Mouse (Mus musculus): Measurements from ENCODE around the gene Itpripl2. TPM values are rescaled to one million over a fixed set of nuclear protein-coding genes. Genes with fewer than 3 reads are reported as not detected.

Gene Itpripl2
- polyA plus RNA-seq, 1 experiment from 2014 or later: 0.96 TPM

DNA sequence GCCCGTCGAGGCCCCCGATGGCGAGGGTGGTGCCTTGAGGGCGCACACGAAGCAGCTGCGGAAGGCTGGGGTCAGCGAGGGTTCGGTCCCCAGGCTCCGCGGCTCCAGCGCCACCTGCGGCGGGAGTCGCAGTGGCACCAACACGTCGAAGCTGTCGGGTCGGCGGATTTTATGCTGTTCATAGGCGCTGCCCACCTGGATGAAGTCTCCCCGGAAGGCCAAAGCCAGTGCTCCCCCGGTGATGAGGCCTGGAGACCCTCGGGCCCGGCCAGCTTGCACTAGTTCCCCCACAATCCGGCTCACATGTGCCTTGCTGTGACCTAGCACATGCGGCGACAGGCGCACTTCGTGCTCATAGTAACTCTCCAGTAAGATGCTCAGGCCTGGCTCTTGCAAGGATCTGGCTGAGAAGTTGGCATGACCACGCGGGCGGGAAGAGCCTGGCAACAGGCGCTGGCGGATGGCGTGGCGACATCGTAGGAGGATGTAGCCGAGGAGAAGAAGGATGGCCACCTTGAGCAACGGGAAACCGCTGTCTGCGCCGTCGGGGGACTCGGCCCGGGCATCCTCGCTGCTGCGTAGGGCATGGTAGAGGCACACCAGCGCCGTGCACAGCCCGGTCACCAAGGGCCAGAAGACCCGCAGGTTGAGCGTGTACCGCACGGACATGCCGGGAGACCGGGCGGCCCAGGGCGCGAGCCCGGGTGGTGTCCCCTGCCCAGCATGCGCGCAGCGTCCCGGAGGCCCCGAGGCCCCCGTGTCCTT, 927 bp downstream of the Itpripl2 start:
- peak overlapping the region; percentile 58 for H3K4me2 ChIP-seq (ENCODE audit: low read depth, low read length)
- ATAC-seq (ENCODE audit: low read depth): peak; percentile 17
- no peaks in the 10 kb centered on the region for H3K36me3 ChIP-seq (ENCODE audit: control insufficient read depth, insufficient read depth)
- WGBS (ENCODE audit: insufficient replicate concordance): 11% methylated on average over 66 of the region's 67 CpGs
- peaks cover 14% of the 10 kb centered on the region for H3K27me3 ChIP-seq (ENCODE audit: control insufficient read depth, insufficient read depth, low read depth, low read length)
- H3K9me3 ChIP-seq (replicated peaks; ENCODE audit: control insufficient read depth, low read length): no peaks in the 10 kb centered on the region
- peak overlapping the region; percentile 68 for H3K4me3 ChIP-seq (ENCODE audit: low read depth, low read length)
- peak overlapping the region; percentile 74 for H3K9ac ChIP-seq (ENCODE audit: low read depth, low read length)
- peaks cover 4% of the 10 kb centered on the region for H3K4me1 ChIP-seq (ENCODE audit: control insufficient read depth, low read depth, low read length)
- H3K27ac ChIP-seq (ENCODE audit: low read length): peak overlapping the region; percentile 81

- no peak overlapping the region for H3K27ac ChIP-seq (ENCODE audit: low read length)
- WGBS (ENCODE audit: insufficient replicate concordance): 68% methylated on average over 57 of the region's 57 CpGs
- no peak for ATAC-seq (ENCODE audit: low read depth)
- H3K36me3 ChIP-seq (ENCODE audit: control insufficient read depth, insufficient read depth): no peaks in the 10 kb centered on the region
- no peaks in the 10 kb centered on the region for H3K9me3 ChIP-seq (replicated peaks; ENCODE audit: control insufficient read depth, low read length)
- no peak overlapping the region for H3K9ac ChIP-seq (ENCODE audit: low read depth, low read length)
- H3K27me3 ChIP-seq (ENCODE audit: control insufficient read depth, insufficient read depth, low read depth, low read length): peaks cover 14% of the 10 kb centered on the region
- H3K4me2 ChIP-seq (ENCODE audit: low read depth, low read length): peak overlapping the region; percentile 58
- peaks cover 4% of the 10 kb centered on the region for H3K4me1 ChIP-seq (ENCODE audit: control insufficient read depth, low read depth, low read length)
- H3K4me3 ChIP-seq (ENCODE audit: low read depth, low read length): peak overlapping the region; percentile 68; the same call in 1 of the 2 replicates
Measured at GRCm38 (mm10) chr7:118489706-118490665, 1.8 kb downstream of the Itpripl2 start.

GRCm38 (mm10) chr7:118488060-118488664, 3.6 kb downstream of the Itpripl2 start:
- Histone ChIP-seq H3K9ac (ENCODE audit: low read depth, low read length) (no peak overlapping the region), H3K4me1 (ENCODE audit: control insufficient read depth, low read depth, low read length) (peaks cover 4% of the 10 kb centered on the region), H3K27ac (ENCODE audit: low read length) (no peak overlapping the region), H3K27me3 (ENCODE audit: control insufficient read depth, insufficient read depth, low read depth, low read length) (peaks cover 14% of the 10 kb centered on the region), H3K4me2 (ENCODE audit: low read depth, low read length) (no peak overlapping the region), H3K9me3 (replicated peaks; ENCODE audit: control insufficient read depth, low read length) (no peaks in the 10 kb centered on the region), H3K4me3 (ENCODE audit: low read depth, low read length) (no peak overlapping the region; the same call in 1 of the 2 replicates), H3K36me3 (ENCODE audit: control insufficient read depth, insufficient read depth) (no peaks in the 10 kb centered on the region)
- WGBS (ENCODE audit: insufficient replicate concordance): 42% methylated on average over 8 of the region's 8 CpGs
- ATAC-seq (ENCODE audit: low read depth): no peak

GRCm38 (mm10) chr7:118486917-118487316, 4.9 kb downstream of the Itpripl2 start:
- Histone ChIP-seq H3K27me3 (ENCODE audit: control insufficient read depth, insufficient read depth, low read depth, low read length) (peaks cover 14% of the 10 kb centered on the region), H3K4me3 (ENCODE audit: low read depth, low read length) (no peak overlapping the region), H3K36me3 (ENCODE audit: control insufficient read depth, insufficient read depth) (no peaks in the 10 kb centered on the region), H3K4me2 (ENCODE audit: low read depth, low read length) (no peak overlapping the region), H3K27ac (ENCODE audit: low read length) (no peak overlapping the region), H3K9ac (ENCODE audit: low read depth, low read length) (no peak overlapping the region), H3K9me3 (replicated peaks; ENCODE audit: control insufficient read depth, low read length) (no peaks in the 10 kb centered on the region), H3K4me1 (ENCODE audit: control insufficient read depth, low read depth, low read length) (peaks cover 4% of the 10 kb centered on the region)
- WGBS (ENCODE audit: insufficient replicate concordance): 49% methylated on average over 5 of the region's 5 CpGs
- ATAC-seq (ENCODE audit: low read depth): no peak

GRCm38 (mm10) chr7:118483996-118484395, 7.8 kb downstream of the Itpripl2 start:
- Histone ChIP-seq H3K4me2 (ENCODE audit: low read depth, low read length) (no peak overlapping the region), H3K4me1 (ENCODE audit: control insufficient read depth, low read depth, low read length) (no peaks in the 10 kb centered on the region; the same call in none of the 2 replicates), H3K36me3 (ENCODE audit: control insufficient read depth, insufficient read depth) (no peaks in the 10 kb centered on the region), H3K9me3 (replicated peaks; ENCODE audit: control insufficient read depth, low read length) (no peaks in the 10 kb centered on the region), H3K4me3 (ENCODE audit: low read depth, low read length) (no peak overlapping the region), H3K9ac (ENCODE audit: low read depth, low read length) (no peak overlapping the region), H3K27ac (ENCODE audit: low read length) (no peak overlapping the region), H3K27me3 (ENCODE audit: control insufficient read depth, insufficient read depth, low read depth, low read length) (no peaks in the 10 kb centered on the region)
- WGBS (ENCODE audit: insufficient replicate concordance): 29% methylated on average over 1 of the region's 1 CpGs
- ATAC-seq (ENCODE audit: low read depth): no peak

GRCm38 (mm10) chr7:118482001-118482400, 9.8 kb downstream of the Itpripl2 start:
- H3K9ac ChIP-seq (ENCODE audit: low read depth, low read length): no peak overlapping the region

GRCm38 (mm10) chr7:118481047-118481810, 10.5 kb downstream of the Itpripl2 start:
- no peaks in the 10 kb centered on the region for H3K9me3 ChIP-seq (replicated peaks; ENCODE audit: control insufficient read depth, low read length)
- H3K27ac ChIP-seq (ENCODE audit: low read length): no peak overlapping the region
- H3K9ac ChIP-seq (ENCODE audit: low read depth, low read length): no peak overlapping the region
- no peaks in the 10 kb centered on the region for H3K36me3 ChIP-seq (ENCODE audit: control insufficient read depth, insufficient read depth)
- WGBS (ENCODE audit: insufficient replicate concordance): 47% methylated on average over 10 of the region's 10 CpGs
- H3K4me3 ChIP-seq (ENCODE audit: low read depth, low read length): no peak overlapping the region
- no peaks in the 10 kb centered on the region; the same call in 1 of the 2 replicates for H3K4me1 ChIP-seq (ENCODE audit: control insufficient read depth, low read depth, low read length)
- H3K27me3 ChIP-seq (ENCODE audit: control insufficient read depth, insufficient read depth, low read depth, low read length): no peaks in the 10 kb centered on the region
- H3K4me2 ChIP-seq (ENCODE audit: low read depth, low read length): no peak overlapping the region
- no peak for ATAC-seq (ENCODE audit: low read depth)

More at GRCm38 (mm10) chr7:118482001-118482400, 9.8 kb downstream of the Itpripl2 start:
- WGBS (ENCODE audit: insufficient replicate concordance): 53% methylated on average over 2 of the region's 2 CpGs
- no peak overlapping the region for H3K27ac ChIP-seq (ENCODE audit: low read length)
- H3K4me3 ChIP-seq (ENCODE audit: low read depth, low read length): no peak overlapping the region
- H3K4me1 ChIP-seq (ENCODE audit: control insufficient read depth, low read depth, low read length): no peaks in the 10 kb centered on the region; the same call in 1 of the 2 replicates
- H3K36me3 ChIP-seq (ENCODE audit: control insufficient read depth, insufficient read depth): no peaks in the 10 kb centered on the region
- ATAC-seq (ENCODE audit: low read depth): no peak
- H3K27me3 ChIP-seq (ENCODE audit: control insufficient read depth, insufficient read depth, low read depth, low read length): no peaks in the 10 kb centered on the region
- H3K9me3 ChIP-seq (replicated peaks; ENCODE audit: control insufficient read depth, low read length): no peaks in the 10 kb centered on the region
- no peak overlapping the region for H3K4me2 ChIP-seq (ENCODE audit: low read depth, low read length)

- H3K27me3 ChIP-seq (ENCODE audit: control insufficient read depth, insufficient read depth, low read depth, low read length): no peaks in the 10 kb centered on the region
- no peak overlapping the region for H3K9ac ChIP-seq (ENCODE audit: low read depth, low read length)
- no peaks in the 10 kb centered on the region; the same call in 1 of the 2 replicates for H3K4me1 ChIP-seq (ENCODE audit: control insufficient read depth, low read depth, low read length)
- no peak for ATAC-seq (ENCODE audit: low read depth)
- H3K9me3 ChIP-seq (replicated peaks; ENCODE audit: control insufficient read depth, low read length): no peaks in the 10 kb centered on the region
- no peak overlapping the region for H3K27ac ChIP-seq (ENCODE audit: low read length)
- H3K36me3 ChIP-seq (ENCODE audit: control insufficient read depth, insufficient read depth): no peaks in the 10 kb centered on the region
- no peak overlapping the region for H3K4me2 ChIP-seq (ENCODE audit: low read depth, low read length)
- WGBS (ENCODE audit: insufficient replicate concordance): 76% methylated on average over 9 of the region's 9 CpGs
- H3K4me3 ChIP-seq (ENCODE audit: low read depth, low read length): no peak overlapping the region
Measured at GRCm38 (mm10) chr7:118480160-118480709, 11.5 kb downstream of the Itpripl2 start.
